Mouse (Mus musculus) bone marrow macrophage, adult 2 months (primary cell): ENCODE results near the gene Gm20388. TPM values are rescaled to one million over a fixed set of nuclear protein-coding genes. Genes with fewer than 3 reads are reported as not detected.

Source experiments
- H3K27ac ChIP-seq: 2 replicates; pipeline ENCODE4 v1.5.1; 2012; ENCODE audit warnings: low read depth, low read length; ENCODE audit not compliant: insufficient read depth
- H3K4me1 ChIP-seq: 2 replicates; pipeline ENCODE4 v1.6.1; 2012; ENCODE audit warnings: low read length; ENCODE audit not compliant: control insufficient read depth, insufficient read depth
- H3K4me3 ChIP-seq: 2 replicates; pipeline ENCODE4 v1.5.1; 2012; ENCODE audit warnings: mild to moderate bottlenecking, low read length, moderate library complexity; ENCODE audit not compliant: insufficient read depth
- CTCF ChIP-seq: IDR thresholded peaks from 2 replicates; pipeline ENCODE4 v1.5.1; 2012; ENCODE audit warnings: low read depth, mild to moderate bottlenecking, low read length, moderate library complexity
- POLR2A ChIP-seq: IDR thresholded peaks from 2 replicates; pipeline ENCODE4 v1.6.1; 2012; ENCODE audit warnings: mild to moderate bottlenecking, low read depth, low read length, borderline replicate concordance
- polyA plus RNA-seq: library from polyadenylated mRNA; stranded (reverse); fragments of >200 nt; gene quantifications from 2 replicates; pipeline ENCODE4 v1.2.4, GENCODE M21; 2012; ENCODE audit not compliant: missing spikeins, insufficient read depth, insufficient read length

Gm20388 gene
- polyA plus RNA-seq, 1 experiment = 32.7 TPM

DNA sequence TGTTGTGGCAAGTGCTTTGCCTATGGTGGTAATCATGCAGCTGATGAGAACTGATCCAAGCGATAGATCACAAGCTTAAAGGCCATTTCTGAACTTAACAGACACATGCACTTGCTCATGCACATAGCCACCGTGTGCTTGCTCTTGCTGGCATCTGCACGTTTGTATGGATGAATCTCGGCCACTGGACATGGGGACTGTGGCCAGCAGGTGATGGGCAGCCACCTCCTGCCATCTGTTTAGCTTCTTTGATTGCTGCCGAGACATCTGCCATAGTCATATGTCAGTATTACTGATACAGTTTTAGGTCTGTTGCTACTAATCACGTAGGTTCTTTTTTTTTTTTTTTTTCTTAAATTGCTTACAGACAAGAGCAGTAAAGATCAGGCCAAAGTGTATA, 2484.7 kb downstream of the Gm20388 start:
- no peak for TF ChIP-seq POLR2A
- no peak for TF ChIP-seq CTCF
- no peak overlapping the region for H3K4me3 ChIP-seq
- no peak overlapping the region for H3K27ac ChIP-seq
- H3K4me1 ChIP-seq = no peaks in the 10 kb centered on the region

DNA sequence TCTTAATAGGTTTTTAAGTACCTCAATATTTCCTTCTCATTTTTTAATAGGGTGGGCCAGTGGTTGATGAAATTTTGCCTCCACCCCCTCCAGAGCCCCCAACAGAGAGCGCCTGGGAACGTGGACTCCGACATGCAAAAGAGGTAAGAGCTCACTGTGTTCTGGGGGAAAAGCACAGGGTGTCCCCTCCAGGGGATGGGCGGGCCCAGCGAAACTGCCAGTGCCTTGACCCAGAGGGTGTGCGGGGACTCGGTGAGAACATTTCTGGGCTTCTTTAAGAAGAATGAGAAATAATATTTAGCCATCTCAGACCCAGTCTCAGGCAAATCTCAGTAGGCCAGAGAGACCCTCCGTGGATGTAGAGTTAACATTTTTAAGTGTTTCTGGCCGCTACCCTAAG, 2487.5 kb downstream of the Gm20388 start:
- Histone ChIP-seq H3K4me3 (no peak overlapping the region), H3K27ac (no peak overlapping the region), H3K4me1 (no peaks in the 10 kb centered on the region)
- TF ChIP-seq POLR2A (no peak), CTCF (no peak)

DNA sequence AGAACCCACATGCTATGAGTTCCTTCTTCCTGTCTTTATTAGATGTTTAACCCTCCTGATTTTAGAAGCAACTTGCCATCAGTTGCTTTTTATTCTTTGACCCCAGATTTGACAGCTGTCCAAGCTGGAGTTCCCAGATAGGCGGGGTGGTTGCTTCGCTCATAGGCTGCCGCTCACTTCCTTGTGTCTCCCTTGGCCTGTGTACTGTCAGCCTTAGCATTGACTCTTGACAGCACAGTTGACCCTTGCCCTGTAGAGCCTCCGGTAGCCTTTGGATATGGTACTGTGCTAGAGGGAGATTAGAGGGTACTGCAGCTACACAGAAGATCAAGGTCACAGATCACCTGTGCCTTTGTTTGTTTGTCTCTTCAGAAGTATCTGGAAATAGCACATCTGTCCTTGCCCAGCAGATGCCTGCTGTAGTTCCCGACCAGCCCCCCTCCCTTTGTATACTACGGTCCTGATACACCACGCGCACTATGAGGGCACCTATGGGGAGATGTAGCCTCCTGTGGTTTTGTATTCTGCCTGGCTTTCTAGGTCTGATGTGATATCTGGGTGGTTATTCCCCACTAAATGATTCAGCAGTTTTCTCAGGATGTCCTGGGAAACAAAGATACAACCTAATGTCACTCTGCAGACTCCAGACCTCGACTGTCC, 2494.6 kb downstream of the Gm20388 start:
- TF ChIP-seq POLR2A = no peak
- TF ChIP-seq CTCF = no peak
- H3K27ac ChIP-seq = no peak overlapping the region

DNA sequence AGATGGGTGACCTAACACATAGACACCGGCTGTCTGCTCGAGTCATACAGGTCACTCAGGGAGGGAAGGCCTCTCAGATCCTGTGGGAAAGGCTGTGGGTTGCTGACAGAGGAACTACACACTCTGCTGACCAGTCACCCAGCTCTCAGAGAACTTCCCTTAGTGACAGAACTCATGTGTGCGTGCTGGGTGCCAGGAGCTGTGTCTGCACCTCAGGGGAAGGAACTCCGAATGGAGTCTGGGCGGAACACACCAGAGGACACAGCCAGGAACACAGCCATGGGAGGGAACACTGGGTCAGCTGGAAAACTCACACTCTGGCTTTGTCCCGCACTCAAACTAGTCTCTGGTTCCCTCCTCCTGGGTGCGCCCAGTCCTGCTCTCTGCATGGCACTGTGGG, 2497.0 kb downstream of the Gm20388 start:
- H3K27ac ChIP-seq = peak overlapping the region; percentile 8; the same call in 1 of the 2 replicates

More for the DNA sequence above, 2494.6 kb downstream of the Gm20388 start:
- Histone ChIP-seq H3K4me1 (peaks cover 11% of the 10 kb centered on the region), H3K4me3 (no peak overlapping the region)

DNA sequence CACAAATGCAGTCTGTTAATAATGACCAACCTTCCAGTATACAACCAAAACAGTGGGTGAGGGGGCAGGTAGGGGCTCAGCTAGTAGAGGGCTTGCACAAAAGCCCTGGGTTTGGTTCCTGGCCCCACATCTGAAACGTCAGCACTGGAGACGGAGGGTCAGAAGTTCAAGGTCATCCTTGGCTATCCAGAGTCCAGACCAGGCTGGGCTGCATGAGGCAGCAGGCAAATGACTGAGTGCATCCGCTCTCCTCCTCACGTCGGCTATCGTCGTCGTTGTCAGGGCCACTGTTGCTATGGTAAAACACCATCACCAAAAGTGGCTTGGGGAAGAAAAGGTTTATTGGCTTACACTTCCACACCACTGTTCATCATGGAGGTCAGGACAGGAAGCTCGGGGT, 2503.7 kb downstream of the Gm20388 start:
- TF ChIP-seq POLR2A (no peak), CTCF (no peak)
- peaks cover 25% of the 10 kb centered on the region for H3K4me1 ChIP-seq
- no peak overlapping the region for H3K27ac ChIP-seq
- H3K4me3 ChIP-seq = no peak overlapping the region

More for the DNA sequence above, 2497.0 kb downstream of the Gm20388 start:
- Histone ChIP-seq H3K4me1 (peaks cover 11% of the 10 kb centered on the region), H3K4me3 (no peak overlapping the region)
- TF ChIP-seq CTCF = no peak
- TF ChIP-seq POLR2A = no peak

DNA sequence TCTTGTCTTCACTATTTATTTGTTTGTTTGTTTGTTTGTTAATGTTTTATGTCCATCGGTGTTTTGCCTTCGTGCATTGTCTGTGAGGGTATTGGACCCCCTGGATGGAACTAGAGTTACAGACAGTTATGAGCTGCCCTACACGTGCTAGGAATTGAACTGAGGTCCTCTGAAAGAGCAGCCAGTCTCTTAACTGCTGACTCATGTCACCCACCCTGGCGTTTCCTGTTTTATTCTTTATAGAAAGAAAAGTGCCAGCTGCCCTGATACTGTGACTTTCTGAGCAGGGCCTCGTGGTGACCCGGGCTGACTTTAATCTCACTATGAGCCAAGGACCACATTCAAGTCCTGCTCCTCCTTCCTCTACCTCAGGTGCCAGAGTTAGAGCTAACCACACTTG, 2504.9 kb downstream of the Gm20388 start:
- H3K4me3 ChIP-seq = no peak overlapping the region
- TF ChIP-seq CTCF (no peak), POLR2A (no peak)

DNA sequence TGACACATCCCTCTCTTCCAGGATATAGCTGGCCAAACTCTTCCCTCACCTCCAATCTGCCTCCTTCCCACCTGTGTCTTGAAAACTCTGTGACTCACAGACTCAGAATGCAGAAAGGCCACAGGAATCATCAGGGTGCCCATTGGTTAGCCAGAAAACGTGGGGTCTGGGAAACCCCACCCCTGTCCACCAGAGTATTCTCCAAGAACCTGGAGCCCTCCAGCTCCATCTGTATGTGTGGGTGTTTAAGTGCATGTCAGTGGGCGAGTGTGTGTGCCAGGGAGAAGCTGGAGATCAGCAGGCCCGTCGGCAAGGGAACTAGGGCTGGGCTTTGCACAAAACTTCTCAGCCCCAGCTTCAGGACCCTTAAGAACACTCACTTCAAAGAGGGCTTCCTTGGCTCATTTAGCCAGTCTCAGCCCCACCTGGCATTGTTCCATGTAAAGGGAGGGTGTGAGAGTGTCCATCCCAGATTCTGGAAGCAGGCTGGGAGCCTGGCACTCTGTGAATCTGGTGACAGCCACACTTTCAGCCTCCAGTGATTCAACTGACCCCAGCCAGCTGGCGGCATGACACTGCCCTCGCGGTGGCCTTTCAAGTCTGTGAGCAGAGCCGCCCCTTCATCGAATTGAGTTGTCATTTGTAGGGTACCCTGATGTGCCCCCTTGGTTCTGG, 2509.4 kb downstream of the Gm20388 start:
- TF ChIP-seq POLR2A = no peak
- Histone ChIP-seq H3K4me3 (no peak overlapping the region), H3K4me1 (peaks cover 16% of the 10 kb centered on the region), H3K27ac (no peak overlapping the region)

More for the DNA sequence above, 2504.9 kb downstream of the Gm20388 start:
- Histone ChIP-seq H3K4me1 (peaks cover 25% of the 10 kb centered on the region), H3K27ac (peak overlapping the region; percentile 29)

DNA sequence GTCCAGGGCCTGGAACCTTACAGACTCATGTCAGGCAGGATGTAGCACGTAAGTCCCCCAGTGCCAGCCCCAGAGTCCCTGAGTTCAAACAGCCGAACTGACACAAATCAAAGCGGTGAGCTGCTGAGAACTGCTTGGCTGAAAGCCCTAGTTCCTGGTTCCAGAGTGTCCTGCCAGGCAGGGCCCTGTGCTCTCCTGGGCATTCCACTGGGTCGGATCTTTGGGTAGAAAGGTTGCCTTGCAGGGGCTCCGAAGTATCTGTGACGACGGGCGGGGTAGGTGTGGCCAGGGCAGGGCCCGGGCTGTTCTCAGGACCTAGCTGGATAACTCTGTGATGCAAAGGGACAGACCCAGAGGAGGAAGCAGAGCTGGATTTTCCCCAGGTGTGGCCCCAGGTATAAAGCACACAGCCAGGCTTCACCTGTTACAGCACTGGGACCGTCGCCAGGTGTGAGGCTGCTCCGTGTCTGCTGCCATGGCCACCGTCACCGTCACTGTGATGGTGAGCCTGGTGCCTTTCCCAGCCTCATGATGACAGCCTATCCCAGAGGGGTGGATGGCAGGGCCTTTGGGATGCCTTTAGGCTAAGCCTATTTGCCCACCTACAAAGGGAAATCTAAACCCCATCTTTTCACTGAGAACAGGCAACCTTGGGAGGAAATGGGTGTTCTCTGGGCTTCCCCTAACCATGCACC, 2510.9 kb downstream of the Gm20388 start, which contains the start of gene Il17c:
TSS of gene Il17c (plus strand) at position 645 of the 695 bp plus-strand sequence.
- H3K27ac ChIP-seq = no peak within 1 kb of the TSS
- TF ChIP-seq POLR2A (no peak), CTCF (no peak)
- peaks cover 6% of the 10 kb centered on the region for H3K4me1 ChIP-seq
- no peak within 1 kb of the TSS for H3K4me3 ChIP-seq

DNA sequence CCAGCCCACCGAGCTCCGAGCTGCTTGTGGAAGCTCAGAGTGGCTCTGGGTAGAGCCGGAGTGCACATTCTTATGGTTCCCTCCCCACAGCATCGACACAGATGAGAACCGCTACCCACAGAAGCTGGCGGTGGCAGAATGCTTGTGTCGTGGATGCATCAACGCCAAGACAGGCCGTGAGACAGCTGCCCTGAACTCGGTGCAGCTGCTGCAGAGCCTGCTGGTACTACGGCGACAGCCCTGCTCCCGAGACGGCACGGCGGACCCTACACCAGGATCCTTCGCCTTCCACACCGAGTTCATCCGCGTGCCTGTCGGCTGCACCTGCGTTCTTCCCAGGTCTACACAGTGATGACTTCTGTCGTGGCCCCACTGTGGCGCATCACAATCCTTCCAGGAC, 2512.6 kb downstream of the Gm20388 start:
- no peak for TF ChIP-seq POLR2A
- TF ChIP-seq CTCF = no peak
- Histone ChIP-seq H3K4me1 (peaks cover under 1% of the 10 kb centered on the region; the same call in 1 of the 2 replicates), H3K4me3 (no peak overlapping the region), H3K27ac (no peak overlapping the region)

DNA sequence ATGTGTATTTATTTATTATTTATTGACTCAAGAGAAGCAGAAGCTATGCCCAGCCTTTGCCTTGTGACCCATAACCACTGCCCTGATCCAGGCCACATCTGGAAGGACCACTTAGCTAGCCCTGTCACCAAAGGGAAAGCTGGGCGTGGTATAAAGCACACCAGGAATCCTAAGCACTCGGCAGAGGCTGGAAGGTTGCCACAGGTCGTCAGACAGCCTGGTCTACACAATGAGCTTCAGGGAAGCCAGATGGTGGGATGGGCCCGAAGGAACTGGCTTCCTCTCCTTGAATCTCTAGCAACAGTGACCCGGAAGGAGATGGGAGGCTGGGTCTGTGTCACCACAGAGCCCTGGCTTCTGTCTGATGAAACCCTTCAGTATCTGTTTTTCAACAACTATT, 2513.0 kb downstream of the Gm20388 start:
- Histone ChIP-seq H3K4me1 (peaks cover 2% of the 10 kb centered on the region), H3K4me3 (no peak overlapping the region), H3K27ac (no peak overlapping the region)
- TF ChIP-seq POLR2A (no peak), CTCF (no peak)
